Mouse (Mus musculus) testis, adult 2 months (tissue): ENCODE data around the gene Rptor. TPM values are rescaled to one million over a fixed set of nuclear protein-coding genes. Genes with fewer than 3 reads are reported as not detected.

ENCODE experiments used
- H3K27ac ChIP-seq: fragments of 200-500 bp; 2 replicates; pipeline ENCODE4 v1.5.1; 2012; ENCODE audit warnings: low read depth, low read length; ENCODE audit not compliant: control insufficient read depth, insufficient read depth
- H3K27me3 ChIP-seq: fragments of 200-500 bp; 2 replicates; pipeline ENCODE4 v1.6.1; 2012; ENCODE audit warnings: mild to moderate bottlenecking, low read length, moderate library complexity; ENCODE audit not compliant: control insufficient read depth, insufficient read depth
- H3K36me3 ChIP-seq: fragments of 200-500 bp; 2 replicates; pipeline ENCODE4 v1.6.1; 2012; ENCODE audit warnings: mild to moderate bottlenecking, low read length; ENCODE audit not compliant: control insufficient read depth, insufficient read depth
- H3K4me1 ChIP-seq: fragments of 200-500 bp; 2 replicates; pipeline ENCODE4 v1.6.1; 2012; ENCODE audit warnings: low read length; ENCODE audit not compliant: control insufficient read depth, insufficient read depth
- H3K4me3 ChIP-seq: fragments of 200-500 bp; 2 replicates; pipeline ENCODE4 v1.5.1; 2012; ENCODE audit warnings: low read depth, mild to moderate bottlenecking, low read length, moderate library complexity, mixed read lengths; ENCODE audit not compliant: control insufficient read depth
- CTCF ChIP-seq: fragments of 200-500 bp; IDR thresholded peaks from 2 replicates; pipeline ENCODE4 v1.5.1; 2012; ENCODE audit warnings: low read depth, mild to moderate bottlenecking, inconsistent platforms, low read length, moderate library complexity; ENCODE audit not compliant: control insufficient read depth, insufficient read depth, insufficient replicate concordance
- POLR2A ChIP-seq: fragments of 200-500 bp; IDR thresholded peaks from 2 replicates; pipeline ENCODE4 v1.6.1; 2012; ENCODE audit warnings: low read depth, mild to moderate bottlenecking, inconsistent platforms, low read length, moderate library complexity; ENCODE audit not compliant: control insufficient read depth
- polyA plus RNA-seq: library from polyadenylated mRNA; depleted of rRNA; stranded (reverse); fragments of >200 nt; gene quantifications from 2 replicates; pipeline ENCODE4 v1.2.3, GENCODE M21; 2012

Rptor gene
- polyA plus RNA-seq, 1 experiment: 25.4 TPM

DNA sequence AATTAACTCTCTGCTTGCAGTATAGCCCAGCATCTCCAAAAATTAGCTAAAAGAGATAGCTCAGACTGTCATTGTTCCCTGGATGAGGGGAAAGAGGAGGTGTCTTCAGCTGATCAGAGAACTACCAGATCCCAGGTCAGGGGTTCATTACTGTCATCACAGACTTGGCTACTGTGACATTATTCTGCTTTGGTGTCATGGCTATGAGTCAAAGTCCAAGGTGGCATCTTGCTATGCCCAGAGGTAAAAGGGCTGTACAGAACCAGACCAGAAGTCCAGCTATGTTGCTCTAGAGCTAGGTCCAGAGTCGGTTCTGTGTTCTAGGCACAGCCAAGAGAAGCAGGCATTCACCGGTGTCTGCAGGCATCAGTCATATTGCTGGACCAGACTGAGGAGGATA, 25.0 kb upstream of the Rptor start:
- no peaks in the 10 kb centered on the region for H3K36me3 ChIP-seq
- TF ChIP-seq CTCF: no peak
- TF ChIP-seq POLR2A: no peak

DNA sequence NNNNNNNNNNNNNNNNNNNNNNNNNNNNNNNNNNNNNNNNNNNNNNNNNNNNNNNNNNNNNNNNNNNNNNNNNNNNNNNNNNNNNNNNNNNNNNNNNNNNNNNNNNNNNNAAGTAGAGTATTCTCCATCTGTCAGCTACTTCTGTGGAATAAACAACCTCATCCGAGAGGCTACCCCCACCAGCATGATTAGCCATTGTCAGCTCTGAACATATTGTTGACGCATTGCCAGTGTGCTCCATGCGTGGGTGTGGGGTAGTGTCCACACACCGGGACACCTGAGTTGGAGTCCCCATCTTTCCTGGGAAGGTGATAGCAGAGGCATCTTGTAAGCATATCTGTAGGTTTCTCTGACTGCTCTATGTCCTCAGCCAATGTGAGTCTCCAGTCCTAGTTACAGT, 16.2 kb upstream of the Rptor start:
- H3K27ac ChIP-seq: no peak overlapping the region
- TF ChIP-seq POLR2A: no peak
- TF ChIP-seq CTCF: no peak

More for the DNA sequence above, 25.0 kb upstream of the Rptor start:
- no peaks in the 10 kb centered on the region for H3K4me1 ChIP-seq
- H3K27ac ChIP-seq: no peak overlapping the region
- no peak overlapping the region for H3K4me3 ChIP-seq
- no peaks in the 10 kb centered on the region for H3K27me3 ChIP-seq

DNA sequence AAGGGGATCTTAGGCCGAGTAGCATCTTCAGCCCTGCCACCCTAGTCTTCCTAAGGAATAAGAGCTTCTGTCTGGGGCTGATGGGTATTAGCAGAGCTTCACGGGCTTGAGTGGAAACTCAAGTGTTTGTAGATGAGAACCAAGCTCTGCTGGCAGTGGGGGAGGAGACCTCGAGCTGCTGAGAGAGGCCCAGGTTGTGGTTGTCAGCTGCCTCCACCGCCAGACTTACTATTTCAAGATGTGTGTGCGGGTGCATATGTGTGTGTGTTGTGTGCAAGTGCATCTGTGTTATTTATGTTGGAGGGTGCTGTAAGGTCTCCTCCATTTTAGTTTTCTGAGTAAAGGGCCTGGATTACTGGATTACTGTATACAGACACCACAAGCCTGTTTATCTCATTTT, 15.6 kb upstream of the Rptor start:
- Histone ChIP-seq H3K4me3 (no peak overlapping the region), H3K36me3 (no peaks in the 10 kb centered on the region), H3K27me3 (no peaks in the 10 kb centered on the region), H3K27ac (no peak overlapping the region), H3K4me1 (peaks cover 2% of the 10 kb centered on the region)
- no peak for TF ChIP-seq POLR2A
- TF ChIP-seq CTCF: no peak

More for the DNA sequence above, 16.2 kb upstream of the Rptor start:
- Histone ChIP-seq H3K36me3 (no peaks in the 10 kb centered on the region), H3K27me3 (no peaks in the 10 kb centered on the region), H3K4me1 (peaks cover 2% of the 10 kb centered on the region), H3K4me3 (no peak overlapping the region)

DNA sequence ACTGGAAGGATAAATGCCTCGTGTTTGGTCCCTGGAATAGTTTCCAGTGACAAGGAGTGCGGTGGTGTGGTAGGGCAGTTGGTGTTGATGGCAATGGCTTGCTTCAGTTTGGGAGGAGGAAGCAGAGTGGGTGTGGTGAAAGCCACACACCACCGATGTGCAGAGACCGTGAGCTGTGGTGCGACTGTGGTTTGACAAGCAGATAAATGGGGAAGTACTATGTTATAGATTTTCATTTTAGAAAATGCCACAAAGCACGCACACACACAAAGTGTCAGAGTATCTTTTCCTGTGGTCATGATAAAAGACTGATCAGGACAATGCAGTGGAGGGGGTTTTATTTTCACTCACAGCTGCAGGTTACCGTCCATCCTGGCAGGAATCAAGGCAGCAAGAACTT, 13.5 kb upstream of the Rptor start:
- peaks cover 2% of the 10 kb centered on the region for H3K4me1 ChIP-seq
- H3K27me3 ChIP-seq: no peaks in the 10 kb centered on the region
- no peaks in the 10 kb centered on the region for H3K36me3 ChIP-seq
- no peak overlapping the region for H3K27ac ChIP-seq
- H3K4me3 ChIP-seq: no peak overlapping the region
- TF ChIP-seq CTCF (no peak), POLR2A (no peak)

DNA sequence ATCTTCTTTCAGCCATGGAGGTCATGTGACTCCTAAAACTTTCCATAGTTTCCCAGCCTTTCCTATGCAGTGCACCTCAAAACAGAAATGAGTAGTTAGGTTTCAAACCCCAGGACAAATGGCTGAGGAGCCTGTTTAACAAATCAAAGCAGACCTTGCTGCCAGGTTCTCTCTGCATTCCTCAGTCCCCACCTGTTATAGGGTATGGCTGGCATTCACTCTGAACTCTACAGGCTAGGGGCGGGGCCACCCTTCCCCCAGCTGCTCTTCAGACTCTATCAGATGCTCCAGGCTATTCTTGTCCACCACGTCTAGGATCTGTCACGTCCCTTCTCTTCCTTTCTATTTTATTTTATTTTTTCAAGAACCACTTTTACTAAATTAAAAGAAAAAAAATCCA, 8.7 kb upstream of the Rptor start:
- TF ChIP-seq POLR2A: no peak
- TF ChIP-seq CTCF: no peak
- no peak overlapping the region for H3K27ac ChIP-seq
- H3K4me3 ChIP-seq: no peak overlapping the region
- H3K36me3 ChIP-seq: no peaks in the 10 kb centered on the region
- H3K4me1 ChIP-seq: no peaks in the 10 kb centered on the region
- H3K27me3 ChIP-seq: no peaks in the 10 kb centered on the region

DNA sequence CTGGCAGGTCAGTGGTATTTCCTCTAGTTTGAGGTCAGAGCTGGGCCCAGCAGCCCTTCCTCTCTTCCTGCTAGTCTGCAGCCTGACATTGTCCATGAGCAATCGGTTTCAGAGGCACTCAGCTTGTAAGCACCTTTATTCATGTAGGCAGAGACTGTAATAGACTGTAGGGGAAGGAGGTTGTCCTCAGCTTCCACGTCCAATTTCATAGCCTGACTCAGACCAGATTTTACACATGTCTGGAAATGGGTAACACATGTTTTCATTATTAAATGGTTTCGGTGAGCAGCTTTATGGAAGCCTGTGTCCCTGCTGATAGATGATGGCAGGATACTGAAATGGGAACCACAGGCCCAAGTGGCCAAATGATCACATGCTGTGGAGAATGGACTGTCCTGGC, 3.8 kb upstream of the Rptor start:
- Histone ChIP-seq H3K36me3 (no peaks in the 10 kb centered on the region), H3K4me3 (no peak overlapping the region), H3K4me1 (peaks cover 4% of the 10 kb centered on the region), H3K27me3 (no peaks in the 10 kb centered on the region), H3K27ac (no peak overlapping the region)
- no peak for TF ChIP-seq CTCF
- no peak for TF ChIP-seq POLR2A

DNA sequence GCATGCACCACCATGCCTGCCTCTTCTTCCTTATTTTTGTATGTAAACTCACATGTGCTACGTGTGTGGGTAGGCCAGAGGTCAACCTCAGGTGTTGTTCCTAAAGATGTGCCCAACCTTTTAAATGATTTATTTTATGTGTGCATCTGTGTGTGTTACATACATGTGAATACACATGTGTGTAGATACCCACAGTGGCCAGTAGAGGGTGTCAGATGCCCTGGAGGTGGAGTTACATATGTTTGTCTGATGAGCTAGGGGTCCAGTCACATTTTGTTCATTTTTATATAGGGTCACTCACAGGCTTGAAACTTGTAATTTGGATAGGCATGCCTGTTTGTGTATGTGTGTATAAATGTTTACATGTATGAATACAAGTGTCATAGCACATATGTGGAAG, 2.4 kb upstream of the Rptor start:
- peaks cover 4% of the 10 kb centered on the region for H3K4me1 ChIP-seq
- H3K27ac ChIP-seq: no peak overlapping the region
- no peak for TF ChIP-seq POLR2A
- TF ChIP-seq CTCF: no peak

DNA sequence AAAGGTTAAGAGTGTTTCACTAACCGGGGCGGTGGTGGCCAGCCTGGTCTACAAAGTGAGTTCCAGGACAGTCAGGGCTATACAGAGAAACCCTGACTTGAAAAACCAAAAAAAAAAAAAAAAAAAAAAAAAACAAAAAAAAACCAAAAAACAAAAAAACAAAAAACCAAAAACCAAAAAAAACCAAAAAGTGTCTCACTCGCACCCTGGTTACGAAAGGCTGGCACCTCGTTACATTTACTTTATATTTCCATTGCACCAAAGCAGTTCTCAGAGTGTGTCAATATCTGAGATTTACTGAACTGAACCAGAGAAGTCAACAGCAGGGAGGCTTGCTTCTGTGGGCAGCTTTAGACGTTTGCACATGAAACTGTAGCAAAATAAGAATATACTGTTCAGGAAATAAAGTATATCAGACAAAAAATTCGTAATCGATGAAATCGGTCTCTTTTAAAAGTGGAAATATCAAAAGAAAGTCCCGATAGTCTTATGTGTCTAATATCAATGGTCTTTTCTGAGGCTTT, 466 bp upstream of the Rptor start:
- H3K27ac ChIP-seq: peak overlapping the region; percentile 25; the same call in 1 of the 2 replicates
- no peaks in the 10 kb centered on the region for H3K36me3 ChIP-seq
- TF ChIP-seq CTCF: no peak
- no peak for TF ChIP-seq POLR2A
- peak overlapping the region; percentile 64; the same call in 1 of the 2 replicates for H3K4me3 ChIP-seq
- H3K27me3 ChIP-seq: no peaks in the 10 kb centered on the region
- H3K4me1 ChIP-seq: peaks cover 4% of the 10 kb centered on the region

More for the DNA sequence above, 2.4 kb upstream of the Rptor start:
- H3K4me3 ChIP-seq: no peak overlapping the region
- no peaks in the 10 kb centered on the region for H3K36me3 ChIP-seq
- H3K27me3 ChIP-seq: no peaks in the 10 kb centered on the region

DNA sequence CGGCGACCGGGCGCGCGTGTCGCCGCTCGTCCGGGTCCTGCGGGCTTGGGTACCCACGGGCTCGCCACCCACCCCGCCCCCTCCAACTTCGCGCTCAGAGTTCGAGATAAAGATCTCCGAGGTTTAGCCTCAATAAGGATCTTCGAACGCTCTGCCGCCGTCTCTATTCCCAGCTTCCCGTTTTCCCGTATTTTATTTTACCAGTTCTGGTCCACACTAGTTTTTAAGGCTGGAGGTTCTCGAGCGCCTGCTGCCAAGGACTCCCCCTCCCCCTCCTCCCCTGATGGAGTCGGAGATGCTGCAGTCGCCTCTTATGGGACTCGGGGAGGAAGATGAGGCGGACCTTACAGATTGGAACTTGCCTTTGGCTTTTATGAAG, 811 bp downstream of the Rptor start:
- peak overlapping the region; percentile 89 for H3K27ac ChIP-seq
- peak overlapping the region; percentile 94 for H3K4me3 ChIP-seq
- TF ChIP-seq CTCF (no peak), POLR2A (no peak)
- H3K27me3 ChIP-seq: no peaks in the 10 kb centered on the region
- peaks cover 4% of the 10 kb centered on the region for H3K4me1 ChIP-seq
- H3K36me3 ChIP-seq: no peaks in the 10 kb centered on the region
